Mouse (Mus musculus): ENCODE data around the gene Morn3. TPM values are rescaled to one million over a fixed set of nuclear protein-coding genes. Genes with fewer than 3 reads are reported as not detected.

Morn3 gene
- polyA plus RNA-seq, 1 experiment from 2014 or later = 1.0 TPM

DNA sequence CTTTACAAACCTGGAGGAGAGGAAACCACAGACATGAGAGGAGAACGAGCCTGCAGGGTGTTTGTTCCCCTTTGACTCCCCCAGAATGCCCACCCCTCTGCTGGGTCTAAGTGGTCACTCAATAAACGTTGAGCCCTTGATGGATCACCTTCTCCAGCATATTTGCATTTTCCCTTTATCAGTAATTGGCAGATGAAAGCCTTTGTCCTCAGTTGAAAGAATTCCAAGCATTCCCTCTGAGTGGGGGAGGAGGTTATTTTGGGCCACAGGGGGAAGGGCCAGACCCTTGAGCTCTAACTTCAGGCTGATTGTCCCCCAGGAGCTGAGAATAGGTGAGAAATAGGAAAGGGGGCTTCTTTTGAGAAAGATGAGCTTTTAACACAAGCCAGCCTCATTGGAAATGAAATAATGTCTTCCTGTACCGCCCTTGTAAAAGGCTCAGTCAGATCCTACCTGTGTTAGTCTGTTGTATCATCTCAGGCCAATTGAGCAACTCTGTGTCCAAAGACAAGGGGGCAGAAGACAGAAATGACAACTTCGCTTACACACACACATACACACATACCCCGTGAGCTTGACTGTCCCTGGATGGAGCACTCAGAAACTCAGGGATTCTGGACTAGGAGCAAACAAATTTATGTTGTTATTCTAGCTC lies 55.3 kb downstream of the Morn3 start:
- no peak for ATAC-seq (ENCODE audit: low FRiP score)
- Histone ChIP-seq H3K4me3 (ENCODE audit: low read depth, low read length) (0 out of 2 replicates have a peak overlapping the region, but pooled peaks have one; percentile 70), H3K9ac (ENCODE audit: low read depth, low read length) (peak overlapping the region; percentile 44; the same call in 1 of the 2 replicates), H3K4me2 (replicated peaks; ENCODE audit: low read depth, low read length) (peak overlapping the region; percentile 92; the same call in 1 of the 2 replicates), H3K27ac (ENCODE audit: low read depth, low read length) (peak overlapping the region; percentile 91; the same call in 1 of the 2 replicates), H3K36me3 (ENCODE audit: control insufficient read depth, insufficient read depth, low read length) (no peaks in the 10 kb centered on the region), H3K9me3 (ENCODE audit: control insufficient read depth, low read length) (no peaks in the 10 kb centered on the region), H3K4me1 (replicated peaks; ENCODE audit: control insufficient read depth, insufficient read depth, low read length) (peaks cover 19% of the 10 kb centered on the region), H3K27me3 (ENCODE audit: control insufficient read depth, insufficient read depth, low read length) (no peaks in the 10 kb centered on the region)
- WGBS = 13% methylated on average over 5 of the region's 5 CpGs
- DNase-seq (ENCODE audit: low spot score) = peak; percentile 29

DNA sequence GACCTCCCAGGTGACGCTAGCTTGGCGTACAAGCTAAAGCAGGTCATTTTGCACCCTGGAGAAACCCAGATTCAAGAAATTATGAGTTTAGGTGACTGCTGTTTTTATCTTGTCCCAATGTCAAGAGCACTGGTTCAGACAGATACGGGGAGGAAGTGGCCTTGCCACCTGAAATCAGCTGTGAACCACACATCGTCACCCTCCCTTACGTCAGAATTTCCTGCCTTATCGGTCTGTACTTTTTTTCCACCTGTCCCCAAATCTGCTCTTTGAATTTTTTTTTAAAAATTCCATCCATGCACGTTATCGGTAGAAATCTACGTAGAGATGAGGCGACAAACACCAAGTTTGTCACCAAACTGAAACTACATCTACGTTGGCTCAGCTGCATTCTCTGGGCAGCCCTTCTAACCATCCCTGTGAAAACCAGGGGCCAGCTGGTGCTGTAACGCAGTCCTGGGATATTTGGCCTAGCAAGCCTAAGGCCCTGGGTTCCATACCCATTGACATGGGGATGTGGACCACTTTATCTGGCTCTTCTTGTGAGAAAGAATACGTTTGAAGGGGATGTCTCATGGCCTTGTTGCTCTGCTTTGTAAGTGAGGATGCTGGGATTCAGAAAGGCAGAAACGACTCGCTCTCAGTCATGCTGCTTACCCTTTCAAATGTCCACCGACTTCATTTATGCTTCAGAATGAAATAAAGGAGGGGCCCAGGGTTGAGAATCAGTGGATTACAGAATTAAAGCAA lies 56.2 kb downstream of the Morn3 start:
- DNase-seq (ENCODE audit: low spot score) (peak; percentile 37), ATAC-seq (ENCODE audit: low FRiP score) (no peak)
- 5% methylated on average over 16 of the region's 16 CpGs for WGBS
- Histone ChIP-seq H3K27ac (ENCODE audit: low read depth, low read length) (peak overlapping the region; percentile 91), H3K9me3 (ENCODE audit: control insufficient read depth, low read length) (no peaks in the 10 kb centered on the region), H3K36me3 (ENCODE audit: control insufficient read depth, insufficient read depth, low read length) (no peaks in the 10 kb centered on the region), H3K4me1 (replicated peaks; ENCODE audit: control insufficient read depth, insufficient read depth, low read length) (peaks cover 21% of the 10 kb centered on the region), H3K27me3 (ENCODE audit: control insufficient read depth, insufficient read depth, low read length) (no peaks in the 10 kb centered on the region), H3K4me2 (replicated peaks; ENCODE audit: low read depth, low read length) (peak overlapping the region; percentile 92), H3K4me3 (ENCODE audit: low read depth, low read length) (peak overlapping the region; percentile 70), H3K9ac (ENCODE audit: low read depth, low read length) (peak overlapping the region; percentile 63)

- H3K4me1 ChIP-seq (replicated peaks; ENCODE audit: control insufficient read depth, insufficient read depth, low read length) = peaks cover 24% of the 10 kb centered on the region
- peak within 1 kb of the TSS; percentile 70 for H3K4me3 ChIP-seq (ENCODE audit: low read depth, low read length)
- H3K9me3 ChIP-seq (ENCODE audit: control insufficient read depth, low read length) = no peaks in the 10 kb centered on the region
- H3K27ac ChIP-seq (ENCODE audit: low read depth, low read length) = peak within 1 kb of the TSS; percentile 91
- 1% methylated on average over 15 of the region's 15 CpGs for WGBS
- peak; percentile 59 for DNase-seq (ENCODE audit: low spot score)
- ATAC-seq (ENCODE audit: low FRiP score) = peak; percentile 45
- peak within 1 kb of the TSS; percentile 92 for H3K4me2 ChIP-seq (replicated peaks; ENCODE audit: low read depth, low read length)
- H3K36me3 ChIP-seq (ENCODE audit: control insufficient read depth, insufficient read depth, low read length) = no peaks in the 10 kb centered on the region
- H3K27me3 ChIP-seq (ENCODE audit: control insufficient read depth, insufficient read depth, low read length) = no peaks in the 10 kb centered on the region
- H3K9ac ChIP-seq (ENCODE audit: low read depth, low read length) = peak within 1 kb of the TSS; percentile 63
Observed at GRCm38 (mm10) chr5:122989551-122990330, 57.1 kb downstream of the Morn3 start, which contains the start of gene Kdm2b. Gene Kdm2b (minus strand): TSS chr5:122989823.

DNA sequence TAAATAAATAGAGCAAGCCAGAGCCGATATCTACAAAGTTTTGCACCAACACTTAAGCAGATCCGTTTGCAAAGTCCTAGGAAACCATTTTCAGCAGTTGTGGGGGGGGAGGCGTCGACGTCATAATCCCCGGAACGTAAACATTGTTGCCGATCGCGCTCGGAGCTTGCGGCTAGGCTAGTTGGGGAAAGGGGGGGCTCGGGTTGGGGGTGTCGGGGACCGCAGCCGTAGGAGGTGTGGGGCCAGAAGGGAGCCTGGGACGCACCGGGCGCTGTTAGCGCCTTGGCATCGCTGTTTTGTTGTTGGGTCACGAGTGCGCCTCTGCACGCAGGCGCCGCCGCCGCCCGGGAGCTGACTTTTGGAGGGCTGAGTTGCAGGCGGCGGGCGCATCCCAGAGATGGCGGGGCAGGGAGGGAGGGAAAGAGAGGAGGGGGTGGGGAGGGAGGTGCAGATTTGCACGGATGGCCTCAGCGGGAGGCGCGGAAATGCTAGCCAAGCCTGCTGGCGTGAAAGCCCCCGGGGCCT lies 57.8 kb downstream of the Morn3 start:
- Histone ChIP-seq H3K4me3 (ENCODE audit: low read depth, low read length) (peak overlapping the region; percentile 70), H3K4me1 (replicated peaks; ENCODE audit: control insufficient read depth, insufficient read depth, low read length) (peaks cover 26% of the 10 kb centered on the region), H3K9me3 (ENCODE audit: control insufficient read depth, low read length) (no peaks in the 10 kb centered on the region), H3K27me3 (ENCODE audit: control insufficient read depth, insufficient read depth, low read length) (no peaks in the 10 kb centered on the region), H3K9ac (ENCODE audit: low read depth, low read length) (peak overlapping the region; percentile 63), H3K27ac (ENCODE audit: low read depth, low read length) (peak overlapping the region; percentile 91), H3K36me3 (ENCODE audit: control insufficient read depth, insufficient read depth, low read length) (no peaks in the 10 kb centered on the region), H3K4me2 (replicated peaks; ENCODE audit: low read depth, low read length) (peak overlapping the region; percentile 92)
- DNase-seq (ENCODE audit: low spot score) (peak; percentile 83), ATAC-seq (ENCODE audit: low FRiP score) (peak; percentile 60)
- WGBS = under 1% methylated on average over 31 of the region's 39 CpGs

DNA sequence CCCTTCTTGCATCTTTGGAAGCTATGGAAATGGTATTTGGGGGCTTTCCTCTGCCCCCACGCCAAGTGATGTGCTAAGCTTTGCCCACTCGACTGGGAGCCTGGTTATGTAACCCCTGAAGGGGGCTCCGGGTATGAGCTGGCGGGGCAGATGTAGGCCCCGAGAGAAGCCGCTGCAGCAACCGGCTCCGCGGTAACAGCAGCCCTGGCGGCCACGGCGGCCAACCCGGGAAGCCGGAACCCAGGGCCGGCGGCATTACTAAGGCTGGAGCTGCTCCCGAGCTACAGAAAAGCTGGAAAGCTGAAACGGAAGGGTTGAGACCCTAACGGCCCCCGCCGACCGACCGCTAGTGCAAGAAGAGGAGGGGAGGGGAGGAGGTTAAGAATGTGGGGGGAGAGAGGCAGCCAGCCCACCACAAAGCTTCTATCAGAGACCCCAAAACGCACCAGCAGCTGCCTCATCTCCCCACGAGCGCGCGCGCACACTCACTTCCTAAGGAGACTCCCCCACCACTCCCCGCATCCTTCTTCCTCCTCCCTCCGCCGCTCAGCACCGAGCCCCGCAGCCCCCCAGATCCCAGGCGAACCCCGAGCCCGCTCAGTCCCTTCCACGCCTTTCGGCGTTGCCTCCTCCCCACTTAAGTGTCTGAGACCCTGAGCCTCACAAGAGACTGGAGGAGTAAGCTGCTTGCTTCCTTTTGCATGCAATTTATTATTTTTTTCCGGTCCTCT lies 58.6 kb downstream of the Morn3 start:
- Histone ChIP-seq H3K4me3 (ENCODE audit: low read depth, low read length) (peak overlapping the region; percentile 70), H3K27me3 (ENCODE audit: control insufficient read depth, insufficient read depth, low read length) (no peaks in the 10 kb centered on the region), H3K36me3 (ENCODE audit: control insufficient read depth, insufficient read depth, low read length) (no peaks in the 10 kb centered on the region), H3K9me3 (ENCODE audit: control insufficient read depth, low read length) (no peaks in the 10 kb centered on the region), H3K27ac (ENCODE audit: low read depth, low read length) (peak overlapping the region; percentile 91), H3K9ac (ENCODE audit: low read depth, low read length) (peak overlapping the region; percentile 63), H3K4me1 (replicated peaks; ENCODE audit: control insufficient read depth, insufficient read depth, low read length) (peaks cover 26% of the 10 kb centered on the region), H3K4me2 (replicated peaks; ENCODE audit: low read depth, low read length) (peak overlapping the region; percentile 92)
- 0% methylated on average over 30 of the region's 41 CpGs for WGBS
- ATAC-seq (ENCODE audit: low FRiP score) (peak; percentile 20; the same call in 1 of the 2 replicates), DNase-seq (ENCODE audit: low spot score) (peak; percentile 75)

GRCm38 (mm10) chr5:122987211-122988020 lies 59.4 kb downstream of the Morn3 start:
- peak overlapping the region; percentile 92 for H3K4me2 ChIP-seq (replicated peaks; ENCODE audit: low read depth, low read length)
- H3K9ac ChIP-seq (ENCODE audit: low read depth, low read length) = peak overlapping the region; percentile 63
- WGBS = 1% methylated on average over 39 of the region's 39 CpGs
- DNase-seq (ENCODE audit: low spot score) = peak; percentile 68
- peak overlapping the region; percentile 70 for H3K4me3 ChIP-seq (ENCODE audit: low read depth, low read length)
- peak; percentile 47; the same call in 1 of the 2 replicates for ATAC-seq (ENCODE audit: low FRiP score)
- H3K27ac ChIP-seq (ENCODE audit: low read depth, low read length) = 0 out of 2 replicates have a peak overlapping the region, but pooled peaks have one; percentile 49
- no peaks in the 10 kb centered on the region for H3K36me3 ChIP-seq (ENCODE audit: control insufficient read depth, insufficient read depth, low read length)
- H3K9me3 ChIP-seq (ENCODE audit: control insufficient read depth, low read length) = no peaks in the 10 kb centered on the region
- H3K27me3 ChIP-seq (ENCODE audit: control insufficient read depth, insufficient read depth, low read length) = no peaks in the 10 kb centered on the region
- H3K4me1 ChIP-seq (replicated peaks; ENCODE audit: control insufficient read depth, insufficient read depth, low read length) = peaks cover 26% of the 10 kb centered on the region

DNA sequence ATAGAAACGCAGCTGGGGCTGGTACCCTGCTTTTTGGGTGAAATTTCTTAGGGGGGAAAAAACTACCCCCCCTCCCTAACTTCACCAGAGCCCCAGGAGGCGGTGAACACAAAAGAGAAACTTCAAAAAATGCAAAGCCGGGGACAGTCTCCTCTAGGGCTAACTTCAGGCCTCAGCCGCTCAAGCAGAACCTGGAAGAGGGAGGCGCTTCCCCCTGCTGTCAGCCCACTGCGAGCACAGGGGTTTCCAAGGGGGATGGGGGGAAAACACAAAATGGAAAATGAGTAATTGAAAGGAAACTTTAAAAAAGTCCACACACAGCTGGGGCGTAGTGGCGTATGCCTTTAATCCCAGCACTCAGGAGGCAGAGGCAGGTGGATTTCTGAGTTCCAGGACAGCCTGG lies 60.7 kb downstream of the Morn3 start:
- H3K27ac ChIP-seq (ENCODE audit: low read depth, low read length) = no peak overlapping the region

More for the DNA sequence above, 60.7 kb downstream of the Morn3 start:
- no peak overlapping the region for H3K9ac ChIP-seq (ENCODE audit: low read depth, low read length)
- no peak overlapping the region for H3K4me2 ChIP-seq (replicated peaks; ENCODE audit: low read depth, low read length)
- H3K4me1 ChIP-seq (replicated peaks; ENCODE audit: control insufficient read depth, insufficient read depth, low read length) = peaks cover 21% of the 10 kb centered on the region
- DNase-seq (ENCODE audit: low spot score) = peak; percentile 24
- H3K9me3 ChIP-seq (ENCODE audit: control insufficient read depth, low read length) = no peaks in the 10 kb centered on the region
- ATAC-seq (ENCODE audit: low FRiP score) = no peak
- 19% methylated on average over 8 of the region's 8 CpGs for WGBS
- no peak overlapping the region for H3K4me3 ChIP-seq (ENCODE audit: low read depth, low read length)
- H3K27me3 ChIP-seq (ENCODE audit: control insufficient read depth, insufficient read depth, low read length) = no peaks in the 10 kb centered on the region
- H3K36me3 ChIP-seq (ENCODE audit: control insufficient read depth, insufficient read depth, low read length) = no peaks in the 10 kb centered on the region

Measured in hindbrain, embryonic 11.5 days (tissue).